Mouse (Mus musculus): ENCODE results near the gene Ado.

GRCm38 (mm10) chr10:67595278-67595677 is 46.5 kb upstream of the Ado start:
- no peak for TF ChIP-seq CTCF (IDR thresholded peaks at IDR 0.05; ENCODE audit: borderline replicate concordance, insufficient read depth, low read depth, low read length)
- no peak for TF ChIP-seq POLR2A (IDR thresholded peaks at IDR 0.05; ENCODE audit: borderline replicate concordance, insufficient read depth, low read length)
